Mouse (Mus musculus) bone marrow macrophage, adult 2 months (primary cell): Measurements from ENCODE around the gene Cracr2b.

Experiments
- CTCF ChIP-seq: IDR thresholded peaks from 2 replicates; pipeline ENCODE4 v1.5.1; 2012; ENCODE audit warnings: low read depth, mild to moderate bottlenecking, low read length, moderate library complexity
- POLR2A ChIP-seq: IDR thresholded peaks from 2 replicates; pipeline ENCODE4 v1.6.1; 2012; ENCODE audit warnings: mild to moderate bottlenecking, low read depth, low read length, borderline replicate concordance

- TF ChIP-seq POLR2A, result no peak
- TF ChIP-seq CTCF, result no peak
Measured at GRCm38 (mm10) chr7:141495940-141496339, 35.0 kb downstream of the Cracr2b start.
